Mouse (Mus musculus) myocyte (in vitro differentiated cells): Measurements from ENCODE around the gene Apoc4.

Source experiments
- E2F4 ChIP-seq: IDR thresholded peaks from one replicate; pipeline ENCODE4 v1.6.1; 2011; ENCODE audit warnings: mild to moderate bottlenecking, control low read depth, moderate library complexity; ENCODE audit not compliant: insufficient read depth
- MAX ChIP-seq: IDR thresholded peaks from one replicate; pipeline ENCODE4 v1.6.1; 2011; ENCODE audit warnings: low read depth, mild to moderate bottlenecking, control low read depth
- MYOD1 ChIP-seq, 3 experiments: IDR thresholded peaks; one replicate each; pipeline ENCODE4 v1.6.1; 2011; ENCODE audit warnings: control low read depth in 2 of 3, low read depth in 2 of 3, mild to moderate bottlenecking in 2 of 3, moderate library complexity in 1 of 3; ENCODE audit not compliant: insufficient read length in 2 of 3, control insufficient read depth in 1 of 3
- MYOG ChIP-seq, 3 experiments: IDR thresholded peaks; one replicate each; pipeline ENCODE4 v1.6.1; 2011; ENCODE audit warnings: control low read depth in 2 of 3, low read depth in 2 of 3, mild to moderate bottlenecking in 2 of 3; ENCODE audit not compliant: insufficient read length in 2 of 3, control insufficient read depth in 1 of 3, insufficient read depth in 1 of 3
- POLR2A ChIP-seq: IDR thresholded peaks from one replicate; pipeline ENCODE4 v1.6.1; 2011; ENCODE audit warnings: low read depth, mild to moderate bottlenecking, control low read depth, moderate library complexity; ENCODE audit not compliant: insufficient read length
- POLR2AphosphoS2 ChIP-seq: IDR thresholded peaks from one replicate; pipeline ENCODE4 v1.6.1; 2011; ENCODE audit warnings: low read depth, control low read depth; ENCODE audit not compliant: insufficient read length
- REST ChIP-seq: IDR thresholded peaks from one replicate; pipeline ENCODE4 v1.6.1; 2011; ENCODE audit warnings: mild to moderate bottlenecking, control low read depth, moderate library complexity; ENCODE audit not compliant: insufficient read depth, insufficient read length
- SRF ChIP-seq: IDR thresholded peaks from one replicate; pipeline ENCODE4 v1.6.1; 2011; ENCODE audit warnings: low read depth; ENCODE audit not compliant: control insufficient read depth, insufficient read length
- TCF3 ChIP-seq: IDR thresholded peaks from one replicate; pipeline ENCODE4 v1.6.1; 2011; ENCODE audit warnings: low read depth, control low read depth; ENCODE audit not compliant: insufficient read length
- USF1 ChIP-seq: IDR thresholded peaks from one replicate; pipeline ENCODE4 v1.6.1; 2011; ENCODE audit warnings: low read depth, mild to moderate bottlenecking, control low read depth, moderate library complexity

- no peak for TF ChIP-seq REST
- TF ChIP-seq POLR2A, result no peak
- TF ChIP-seq MYOD1 (IDR thresholded peaks at IDR 0.05; ENCODE audit: control insufficient read depth in 1 of 3, insufficient read length in 2 of 3, low read depth in 2 of 3), result no peak
- no peak for TF ChIP-seq MYOG (IDR thresholded peaks at IDR 0.05; ENCODE audit: control insufficient read depth in 1 of 3, insufficient read depth in 1 of 3, insufficient read length in 2 of 3, low read depth in 2 of 3)
- TF ChIP-seq USF1, result no peak
- TF ChIP-seq POLR2AphosphoS2, result no peak
- TF ChIP-seq SRF, result no peak
- no peak for TF ChIP-seq MAX
- no peak for TF ChIP-seq TCF3
- TF ChIP-seq E2F4, result no peak
Measured at GRCm38 (mm10) chr7:19694336-19695212, 13.3 kb upstream of the Apoc4 start.
